Mouse (Mus musculus) lung, embryonic 14.5 days (tissue): ENCODE results near the gene Tshz2. TPM values are rescaled to one million over a fixed set of nuclear protein-coding genes. Genes with fewer than 3 reads are reported as not detected.
"Not testable (repeated sequence)": the region's sequence is repeated elsewhere in the genome, so short reads cannot be mapped to it uniquely, and the experiment has no call there.

ENCODE experiments used
- ATAC-seq: fragments of 200-750 bp; cut with Nextera tagmentation; 2 replicates; pipeline ENCODE4 v1.8.0; 2017; ENCODE audit warnings: mild to moderate bottlenecking, moderate TSS enrichment, moderate library complexity; ENCODE audit not compliant: insufficient read depth
- DNase-seq: peaks from one replicate; pipeline ENCODE4 v3.0.0-alpha.2; 2015
- H3K27ac ChIP-seq: fragments of 300-500 bp; sonication (generic); 2 replicates; pipeline ENCODE4 v1.5.1; 2014; ENCODE audit warnings: low read depth, mild to moderate bottlenecking, moderate library complexity
- H3K27me3 ChIP-seq: fragments of 300-500 bp; sonication (generic); 2 replicates; pipeline ENCODE4 v1.6.1; 2014; ENCODE audit warnings: low read length, control low read depth; ENCODE audit not compliant: insufficient read depth
- H3K36me3 ChIP-seq: fragments of 300-500 bp; sonication (generic); 2 replicates; pipeline ENCODE4 v1.6.1; 2014; ENCODE audit warnings: control low read depth; ENCODE audit not compliant: insufficient read depth
- H3K4me1 ChIP-seq: fragments of 300-500 bp; sonication (generic); 2 replicates; pipeline ENCODE4 v1.6.1; 2014; ENCODE audit warnings: antibody characterized with exemption, control low read depth; ENCODE audit not compliant: insufficient read depth
- H3K4me2 ChIP-seq: fragments of 300-500 bp; sonication (generic); 2 replicates; pipeline ENCODE4 v1.6.1; 2014; ENCODE audit warnings: mild to moderate bottlenecking
- H3K4me3 ChIP-seq: fragments of 300-500 bp; sonication (generic); 2 replicates; pipeline ENCODE4 v1.5.1; 2014; ENCODE audit warnings: low read depth, low read length
- H3K9ac ChIP-seq: fragments of 300-500 bp; sonication (generic); 2 replicates; pipeline ENCODE4 v1.6.1; 2014
- H3K9me3 ChIP-seq: fragments of 300-500 bp; sonication (generic); 2 replicates; pipeline ENCODE4 v1.6.1; 2016; ENCODE audit warnings: low read depth, low read length, control low read depth
- CTCF ChIP-seq: IDR thresholded peaks from 2 replicates; pipeline ENCODE4 v1.5.1; 2016; ENCODE audit warnings: antibody characterized with exemption, low read depth
- WGBS: fragments of 180-500 bp; shearing (Covaris S2); extraction: QIAGEN DNeasy Blood & Tissue Kit; methylation state at CpG from one replicate; pipeline ENCODE4 v1.1.7; 2014; 5-methylcytosine and 5-hydroxymethylcytosine counted together
- polyA plus RNA-seq: library from polyadenylated mRNA; unstranded; fragments of >200 nt; fragmentation: Nextera tagmentation; extraction: Ambion mirVana; gene quantifications from 2 replicates; pipeline ENCODE4 v1.2.1, GENCODE M21; 2014

Gene Tshz2
- polyA plus RNA-seq, 1 experiment from 2014 or later = 8.9 TPM

- Histone ChIP-seq H3K9ac (no peak overlapping the region), H3K27me3 (no peaks in the 10 kb centered on the region), H3K4me1 (no peaks in the 10 kb centered on the region), H3K36me3 (no peaks in the 10 kb centered on the region), H3K27ac (no peak overlapping the region), H3K4me2 (no peak overlapping the region), H3K9me3 (no peaks in the 10 kb centered on the region), H3K4me3 (no peak overlapping the region)
- no peak for ATAC-seq
- TF ChIP-seq CTCF = no peak
- WGBS = 64% methylated on average over 10 of the region's 10 CpGs
- no peak for DNase-seq
These were observed 208.6 kb downstream of the Tshz2 start for GRCm38 (mm10) chr2:169841442-169841841.

GRCm38 (mm10) chr2:169842494-169842893, 209.7 kb downstream of the Tshz2 start:
- H3K36me3 ChIP-seq = no peaks in the 10 kb centered on the region
- no peak overlapping the region for H3K9ac ChIP-seq
- no peak overlapping the region for H3K4me2 ChIP-seq
- no peaks in the 10 kb centered on the region for H3K9me3 ChIP-seq
- TF ChIP-seq CTCF = peak; percentile 36; the same call in 1 of the 2 replicates
- H3K4me1 ChIP-seq = no peaks in the 10 kb centered on the region
- H3K27ac ChIP-seq = no peak overlapping the region
- H3K4me3 ChIP-seq = no peak overlapping the region
- DNase-seq = no peak
- 69% methylated on average over 6 of the region's 6 CpGs for WGBS
- H3K27me3 ChIP-seq = no peaks in the 10 kb centered on the region
- ATAC-seq = no peak

- DNase-seq (peak; percentile 68), ATAC-seq (peak; percentile 62)
- Histone ChIP-seq H3K4me2 (no peak overlapping the region), H3K4me1 (no peaks in the 10 kb centered on the region), H3K27me3 (no peaks in the 10 kb centered on the region), H3K9me3 (no peaks in the 10 kb centered on the region), H3K27ac (peak overlapping the region; percentile 61; the same call in 1 of the 2 replicates), H3K36me3 (no peaks in the 10 kb centered on the region), H3K4me3 (no peak overlapping the region), H3K9ac (no peak overlapping the region)
- 0 out of 2 replicates have a peak, but pooled peaks have one; percentile 1 for TF ChIP-seq CTCF
- 50% methylated on average over 6 of the region's 6 CpGs for WGBS
These were observed 210.7 kb downstream of the Tshz2 start for GRCm38 (mm10) chr2:169843553-169843952.

GRCm38 (mm10) chr2:169849077-169849476, 216.3 kb downstream of the Tshz2 start:
- H3K4me2 ChIP-seq = no peak overlapping the region
- H3K36me3 ChIP-seq = no peaks in the 10 kb centered on the region
- H3K9me3 ChIP-seq = no peaks in the 10 kb centered on the region
- no peaks in the 10 kb centered on the region for H3K27me3 ChIP-seq
- peak; percentile 84 for TF ChIP-seq CTCF
- 41% methylated on average over 7 of the region's 7 CpGs for WGBS
- no peak overlapping the region for H3K27ac ChIP-seq
- ATAC-seq (no peak), DNase-seq (peak; percentile 56)
- H3K4me1 ChIP-seq = no peaks in the 10 kb centered on the region
- no peak overlapping the region for H3K9ac ChIP-seq
- H3K4me3 ChIP-seq = no peak overlapping the region

GRCm38 (mm10) chr2:169849541-169849940, 216.7 kb downstream of the Tshz2 start:
- no peak for DNase-seq
- TF ChIP-seq CTCF = peak; percentile 28
- ATAC-seq = no peak; the same call in 1 of the 2 replicates
- Histone ChIP-seq H3K27me3 (no peaks in the 10 kb centered on the region), H3K36me3 (no peaks in the 10 kb centered on the region), H3K9me3 (no peaks in the 10 kb centered on the region), H3K9ac (no peak overlapping the region), H3K4me3 (no peak overlapping the region), H3K4me2 (no peak overlapping the region), H3K4me1 (no peaks in the 10 kb centered on the region), H3K27ac (no peak overlapping the region)
- 77% methylated on average over 3 of the region's 3 CpGs for WGBS

- Histone ChIP-seq H3K4me2 (no peak overlapping the region), H3K27me3 (no peaks in the 10 kb centered on the region), H3K4me1 (no peaks in the 10 kb centered on the region), H3K4me3 (no peak overlapping the region), H3K36me3 (no peaks in the 10 kb centered on the region), H3K9me3 (no peaks in the 10 kb centered on the region), H3K27ac (no peak overlapping the region), H3K9ac (no peak overlapping the region)
- no peak; the same call in 1 of the 2 replicates for ATAC-seq
- no peak for TF ChIP-seq CTCF
- WGBS = 32% methylated on average over 5 of the region's 5 CpGs
- peak; percentile 52 for DNase-seq
These were observed 218.8 kb downstream of the Tshz2 start for GRCm38 (mm10) chr2:169851606-169852005.

- WGBS = 76% methylated on average over 11 of the region's 11 CpGs
- H3K4me3 ChIP-seq = no peak overlapping the region
- DNase-seq (no peak), ATAC-seq (no peak)
- H3K27ac ChIP-seq = no peak overlapping the region
- H3K4me2 ChIP-seq = no peak overlapping the region
- no peaks in the 10 kb centered on the region for H3K9me3 ChIP-seq
- H3K9ac ChIP-seq = no peak overlapping the region
- TF ChIP-seq CTCF = no peak
- H3K4me1 ChIP-seq = no peaks in the 10 kb centered on the region
- no peaks in the 10 kb centered on the region for H3K36me3 ChIP-seq
- H3K27me3 ChIP-seq = no peaks in the 10 kb centered on the region
These were observed 221.7 kb downstream of the Tshz2 start for GRCm38 (mm10) chr2:169854491-169854890.

- not testable (repeated sequence) for H3K4me2 ChIP-seq, ATAC-seq, DNase-seq, H3K27me3 ChIP-seq, H3K4me3 ChIP-seq, H3K9me3 ChIP-seq, H3K9ac ChIP-seq, H3K27ac ChIP-seq, H3K36me3 ChIP-seq, H3K4me1 ChIP-seq
These were observed 224.2 kb downstream of the Tshz2 start for GRCm38 (mm10) chr2:169857041-169857440.
